Mouse (Mus musculus) large intestine, adult 2 months (tissue): Measurements from ENCODE around the gene Pgap1. TPM values are rescaled to one million over a fixed set of nuclear protein-coding genes. Genes with fewer than 3 reads are reported as not detected.

Experiments used
- DNase-seq: peaks from one replicate; pipeline ENCODE4 v3.0.0-alpha.2; 2012; ENCODE audit warnings: low read depth, low spot score
- WGBS: fragments of 180-500 bp; shearing (Covaris S2); methylation state at CpG from one replicate; pipeline ENCODE4 v1.1.7; 2018; 5-methylcytosine and 5-hydroxymethylcytosine counted together
- polyA plus RNA-seq: library from polyadenylated mRNA; depleted of rRNA; stranded (reverse); fragments of >200 nt; gene quantifications from 2 replicates; pipeline ENCODE4 v1.2.3, GENCODE M21; 2012; rRNA removed

Pgap1 gene
- 0.84 and 1.7 TPM in 2 replicates for polyA plus RNA-seq

DNA sequence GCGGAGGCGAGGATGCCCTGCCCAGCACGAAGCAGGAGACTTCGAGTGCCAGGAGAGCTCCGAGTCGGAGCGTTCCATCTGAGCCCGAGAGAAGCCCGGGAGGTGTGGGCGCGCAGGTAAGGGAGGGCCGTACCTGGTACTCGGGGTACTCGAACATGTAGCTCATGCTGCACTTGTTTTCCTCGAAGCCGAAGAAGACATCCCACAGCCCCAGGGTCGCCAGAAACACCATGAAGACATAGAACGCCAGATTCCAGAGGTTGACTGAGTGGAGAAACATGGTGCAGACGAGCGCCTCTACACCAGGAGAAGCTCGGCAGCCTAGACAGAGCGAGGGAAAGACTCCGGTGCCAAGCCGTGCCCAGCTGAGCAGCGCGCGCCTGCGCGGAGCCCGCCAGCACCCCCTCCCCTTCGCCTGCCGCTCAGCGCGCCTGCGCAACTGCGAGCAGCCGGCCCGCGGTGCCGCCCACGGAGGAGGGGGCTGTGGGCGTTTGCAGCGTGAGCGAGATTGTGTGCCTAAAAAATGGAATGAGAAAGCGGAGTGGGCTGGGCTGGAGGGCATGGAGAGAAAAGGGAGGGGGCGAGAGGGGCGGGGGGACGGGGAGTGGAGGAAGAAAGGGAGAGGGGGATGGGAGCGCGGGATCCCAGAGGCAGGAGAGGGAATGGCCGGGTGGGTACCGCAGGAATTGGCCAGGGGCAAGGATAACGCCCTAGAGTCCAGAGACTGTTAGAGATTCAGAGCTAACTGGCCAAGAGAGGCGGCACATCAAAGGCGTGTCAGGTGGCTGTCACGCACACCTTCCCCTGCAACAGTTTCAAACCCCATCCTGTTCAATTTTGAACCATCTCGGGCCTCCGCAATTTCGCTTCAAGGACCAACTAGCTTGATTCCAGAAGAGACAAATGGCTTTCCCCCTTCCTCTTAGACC lies at the start of gene Pgap1:
Gene Pgap1 (minus strand): TSS at position 384 of the 929 bp plus-strand sequence.
- DNase-seq = peak; percentile 38
- WGBS = under 1% methylated on average over 58 of the region's 59 CpGs

GRCm38 (mm10) chr1:54606936-54607335 lies 49.5 kb upstream of the Pgap1 start:
- 91% methylated on average over 1 of the region's 1 CpGs for WGBS

DNA sequence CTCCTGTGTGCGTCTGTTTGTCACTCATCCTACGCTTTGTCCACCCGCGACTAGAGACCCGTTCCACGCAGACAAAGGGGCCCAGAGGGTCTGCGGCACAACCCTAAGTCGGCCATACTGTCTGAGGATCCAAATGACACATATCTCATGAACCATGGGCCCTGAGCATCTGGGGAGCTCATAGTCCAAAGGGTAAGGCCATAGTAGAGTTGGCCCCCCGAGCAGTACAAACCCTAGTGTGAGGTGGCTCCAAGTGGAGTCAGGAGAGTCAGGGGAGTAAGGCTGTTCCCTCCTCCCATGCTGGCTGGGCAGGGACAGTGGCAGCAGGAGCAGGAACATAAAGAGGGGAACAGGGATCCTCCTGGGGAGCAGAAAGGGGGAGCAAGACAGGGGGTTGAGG lies 44.2 kb upstream of the Pgap1 start:
- 82% methylated on average over 9 of the region's 9 CpGs for WGBS
- no peak for DNase-seq

More at GRCm38 (mm10) chr1:54606936-54607335, 49.5 kb upstream of the Pgap1 start:
- no peak for DNase-seq

DNA sequence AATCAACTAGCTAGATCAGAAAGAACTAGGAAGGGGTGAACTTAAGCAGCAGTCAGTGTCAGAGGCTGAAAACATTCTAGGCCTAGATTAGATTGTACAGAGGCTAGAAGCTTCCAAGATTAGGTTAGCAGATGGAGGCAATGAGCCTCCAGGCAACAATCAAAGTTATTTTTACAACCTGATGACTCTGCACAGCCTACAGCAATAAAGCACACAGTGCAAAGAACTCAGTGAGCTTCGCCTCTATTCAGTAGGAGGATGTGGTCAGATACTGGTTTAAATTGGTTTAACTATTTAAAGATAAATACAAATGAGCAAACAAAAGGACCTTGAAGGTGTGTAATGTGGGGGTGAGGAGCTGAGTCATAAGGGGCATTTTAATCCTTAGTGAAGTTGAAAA lies 42.8 kb upstream of the Pgap1 start:
- peak; percentile 75 for DNase-seq
- 28% methylated on average over 1 of the region's 1 CpGs for WGBS

DNA sequence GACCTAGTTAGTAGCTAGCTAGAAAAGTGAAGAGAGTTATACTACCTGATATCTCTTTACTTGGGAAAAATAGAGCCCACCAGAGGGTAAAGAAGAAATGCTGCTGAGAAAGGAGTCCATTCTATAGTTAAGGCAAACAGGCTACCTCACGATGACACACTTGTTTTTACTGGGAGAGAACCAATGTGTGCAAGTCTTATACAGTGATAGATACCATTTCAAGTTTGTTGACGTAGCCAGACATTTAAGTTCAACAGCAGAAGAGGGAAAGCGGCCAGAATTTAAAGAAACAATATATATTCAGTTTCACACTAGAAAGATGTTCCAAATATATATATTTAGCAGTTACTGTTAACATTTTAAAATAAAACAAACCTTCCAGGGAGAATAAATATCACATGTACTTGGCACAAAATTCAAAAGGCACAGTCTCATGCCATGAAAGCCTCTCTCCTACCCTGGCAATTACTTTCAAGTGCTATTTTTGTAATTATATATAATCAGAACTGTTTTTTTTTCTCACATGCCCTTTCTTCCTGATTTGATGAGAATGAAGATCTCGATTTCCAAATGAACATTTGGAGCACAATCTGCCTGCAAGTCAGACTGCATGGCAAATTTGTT lies 40.2 kb upstream of the Pgap1 start:
- whole genome bisulfite sequencing = 70% methylated on average over 4 of the region's 4 CpGs
- DNase-seq = no peak

- WGBS = 84% methylated on average over 2 of the region's 2 CpGs
- DNase-seq = no peak
Observed at GRCm38 (mm10) chr1:54596151-54596550, 38.7 kb upstream of the Pgap1 start.

GRCm38 (mm10) chr1:54587076-54587475 lies 29.6 kb upstream of the Pgap1 start:
- WGBS = 87% methylated on average over 5 of the region's 5 CpGs
- no peak for DNase-seq

- WGBS = 47% methylated on average over 5 of the region's 5 CpGs
- no peak for DNase-seq
Observed at GRCm38 (mm10) chr1:54585971-54586555, 28.6 kb upstream of the Pgap1 start.

DNA sequence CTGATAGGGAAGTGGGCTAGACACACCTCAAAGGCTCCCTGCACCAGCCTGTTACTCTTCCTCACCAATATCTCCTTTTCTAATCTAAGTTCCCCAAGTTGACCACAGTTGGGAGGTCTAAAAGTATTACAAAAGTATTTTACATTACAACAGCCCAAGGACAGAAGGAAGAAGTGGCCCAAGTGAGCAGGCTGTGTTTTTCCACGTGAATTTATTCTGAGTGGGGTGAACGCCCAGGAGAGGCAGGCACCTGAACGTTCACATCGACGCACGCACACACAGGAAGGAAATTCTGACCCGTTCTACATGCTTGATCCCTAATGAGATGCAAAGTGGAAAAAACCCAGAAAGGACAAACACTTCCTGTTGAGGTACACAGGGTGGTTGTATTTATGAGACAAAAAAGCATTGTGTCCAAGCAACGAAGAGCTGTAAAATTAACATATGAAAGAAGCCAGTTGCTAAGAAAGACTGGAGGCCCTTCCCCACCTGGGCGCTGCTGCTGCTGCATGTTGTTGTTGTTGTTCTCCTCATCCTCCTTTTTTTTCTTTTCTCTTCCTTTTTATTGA lies 27.9 kb upstream of the Pgap1 start:
- no peak for DNase-seq
- 45% methylated on average over 9 of the region's 9 CpGs for WGBS

GRCm38 (mm10) chr1:54584588-54585277 lies 27.2 kb upstream of the Pgap1 start:
- 63% methylated on average over 2 of the region's 2 CpGs for WGBS
- no peak for DNase-seq

DNA sequence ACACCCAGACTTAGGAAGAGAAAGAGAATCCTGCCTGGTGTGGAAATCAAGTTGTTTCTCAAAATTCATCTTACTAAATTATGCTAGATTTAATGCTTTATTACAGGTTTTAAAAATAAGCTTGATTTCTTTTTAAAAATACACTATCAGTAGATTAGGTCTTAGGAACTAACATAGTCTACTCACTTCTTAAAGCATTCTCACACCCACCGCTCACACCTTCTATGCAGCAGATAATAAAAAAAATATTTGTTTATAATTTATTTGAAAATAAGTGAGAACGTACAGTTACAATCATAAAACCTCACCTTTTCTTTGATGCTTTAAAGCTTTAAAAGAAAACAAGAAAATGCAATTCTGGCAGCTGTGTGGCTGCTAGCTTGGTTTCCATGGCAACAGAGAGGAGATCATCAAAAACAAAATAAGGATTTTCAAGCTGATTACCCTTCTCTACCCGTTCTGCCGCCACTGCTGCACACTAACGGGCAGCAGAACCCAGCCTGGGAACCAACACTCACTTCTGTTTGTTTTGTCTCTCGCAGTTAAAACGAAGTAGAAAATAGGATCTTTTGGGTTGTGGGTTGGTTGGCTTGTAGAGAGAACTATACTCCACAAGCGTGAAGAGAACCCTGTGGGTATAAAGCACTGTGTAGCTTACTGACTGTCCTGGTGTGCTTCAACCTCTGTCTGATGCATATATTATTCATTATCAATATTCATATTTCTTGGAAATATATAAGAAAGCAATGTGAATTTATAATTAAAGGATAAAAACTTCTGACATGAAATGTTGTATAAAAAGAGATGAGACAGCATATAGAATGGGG lies 21.1 kb upstream of the Pgap1 start:
- 38% methylated on average over 8 of the region's 8 CpGs for WGBS
- DNase-seq = no peak

DNA sequence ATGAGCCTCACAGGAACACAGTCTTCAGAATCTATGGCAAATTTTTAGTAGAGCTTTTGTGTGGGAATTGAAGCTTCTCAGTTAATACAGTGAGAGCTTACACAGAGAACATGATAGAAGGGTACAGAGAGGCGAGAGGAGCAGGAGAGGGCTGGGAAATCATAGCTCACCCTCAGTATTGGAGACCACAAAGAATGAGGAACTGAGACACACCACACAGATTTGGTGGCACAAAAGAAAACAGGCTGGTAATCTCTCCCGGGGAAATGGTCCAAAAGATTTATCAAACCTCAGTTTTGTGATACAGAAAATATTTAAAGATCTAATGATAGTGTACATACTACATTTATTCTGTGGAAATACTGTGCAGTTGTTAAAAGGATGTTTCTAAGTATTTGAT lies 11.6 kb upstream of the Pgap1 start:
- WGBS = 67% methylated on average over 2 of the region's 2 CpGs
- DNase-seq = no peak

GRCm38 (mm10) chr1:54563923-54564322 lies 6.4 kb upstream of the Pgap1 start:
- DNase-seq = no peak
- 89% methylated on average over 6 of the region's 6 CpGs for WGBS

DNA sequence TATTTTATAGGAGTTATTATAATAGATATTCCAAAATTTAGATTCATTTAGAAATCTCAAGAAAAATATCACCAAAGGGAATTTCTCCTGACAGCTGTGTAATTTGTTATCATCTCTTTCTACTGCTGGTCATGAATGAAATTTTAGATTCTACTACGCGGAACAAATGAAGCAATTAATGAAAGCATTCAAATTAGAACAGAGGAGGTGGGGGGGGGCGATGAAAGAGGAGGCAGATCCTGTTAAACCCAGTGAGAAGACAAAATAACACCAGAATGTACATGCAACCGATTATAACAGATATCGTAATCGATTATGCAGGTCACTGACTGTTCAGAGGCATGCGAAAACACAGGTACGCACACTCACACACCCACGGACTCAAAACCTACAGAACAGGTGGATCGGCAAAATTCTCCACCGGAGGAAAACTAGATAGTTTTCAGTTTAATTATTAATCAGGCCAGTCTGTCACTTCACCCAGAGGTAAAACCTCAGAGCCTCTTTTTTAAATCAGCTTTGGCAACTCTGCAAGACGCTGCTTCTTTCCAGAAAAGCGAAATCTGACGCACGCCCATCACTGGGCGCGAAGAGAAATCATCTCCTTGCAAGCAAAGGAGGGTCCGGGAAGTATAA lies 780 bp downstream of the Pgap1 start:
- DNase-seq = no peak
- 2% methylated on average over 18 of the region's 18 CpGs for WGBS

DNA sequence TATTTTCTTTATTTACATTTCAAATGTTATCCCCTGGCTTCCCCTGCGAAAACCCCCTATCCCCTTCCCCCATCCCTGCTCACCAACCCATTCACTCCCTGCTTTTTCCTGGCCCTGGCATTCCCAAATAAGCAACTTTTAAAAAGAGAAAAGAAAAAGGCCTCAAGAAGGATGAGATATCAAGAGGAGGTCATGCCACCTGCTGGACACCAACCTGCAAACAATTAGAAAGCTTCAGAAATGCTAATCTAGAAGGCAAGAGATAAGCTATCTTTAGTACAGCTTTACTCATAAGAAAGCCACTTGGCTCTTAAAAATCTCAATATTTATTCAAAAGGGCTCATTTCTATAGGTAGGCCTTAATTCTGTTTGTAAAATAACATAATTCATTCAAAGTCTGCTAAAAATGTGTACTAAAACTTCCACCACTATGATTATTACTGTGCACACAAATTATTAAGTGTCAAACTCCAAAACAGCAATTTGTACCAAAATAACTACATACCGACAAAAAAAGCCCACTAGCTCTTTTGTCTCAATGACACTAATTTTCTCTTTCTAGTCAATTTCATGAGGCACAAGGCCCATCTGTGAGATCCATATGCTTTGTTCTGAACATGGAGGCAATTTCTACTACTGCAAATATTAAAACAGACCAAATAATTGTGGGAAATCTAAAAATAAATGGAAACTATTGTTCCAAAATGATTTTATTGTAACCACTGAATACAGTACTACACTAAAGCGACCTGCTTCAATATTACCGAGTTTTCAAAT lies 1.9 kb downstream of the Pgap1 start:
- WGBS = 84% methylated on average over 4 of the region's 4 CpGs
- DNase-seq = no peak

DNA sequence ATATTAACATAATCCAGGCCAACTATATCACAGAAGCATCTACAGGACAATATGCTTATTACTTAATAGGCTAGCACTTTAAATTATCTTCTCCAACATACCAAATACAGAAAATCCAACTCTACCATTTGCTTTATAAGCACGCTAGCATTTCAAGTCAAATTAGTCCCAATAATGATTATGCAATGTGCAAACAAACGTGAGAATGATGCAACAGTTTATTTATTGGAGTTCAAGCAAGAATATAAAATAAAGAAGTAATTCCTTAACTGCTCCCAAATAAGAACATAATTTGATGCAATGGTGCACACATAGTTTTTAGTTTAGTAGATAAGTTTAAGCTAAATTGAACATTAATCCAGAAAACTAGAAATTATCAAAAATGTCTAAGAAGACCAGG lies 4.9 kb downstream of the Pgap1 start:
- no peak for DNase-seq
- 80% methylated on average over 2 of the region's 2 CpGs for WGBS

- 71% methylated on average over 9 of the region's 9 CpGs for WGBS
- DNase-seq = no peak
Observed at GRCm38 (mm10) chr1:54545200-54545599, 12.3 kb downstream of the Pgap1 start.

GRCm38 (mm10) chr1:54542920-54543319 lies 14.6 kb downstream of the Pgap1 start:
- DNase-seq = no peak
- 90% methylated on average over 2 of the region's 2 CpGs for WGBS
